Mouse (Mus musculus): ENCODE measurements around the gene Abhd13.

The Abhd13 gene

GRCm38 (mm10) chr8:10017231-10017630, 39.7 kb downstream of the Abhd13 start:
- no peak for DNase-seq

- DNase-seq, result no peak
Observed at GRCm38 (mm10) chr8:10030320-10031060, 53.0 kb downstream of the Abhd13 start.

- no peak for DNase-seq
Observed at GRCm38 (mm10) chr8:10031177-10031576, 53.7 kb downstream of the Abhd13 start.

GRCm38 (mm10) chr8:10040866-10041265, 63.4 kb downstream of the Abhd13 start:
- no peak for DNase-seq
